Mouse (Mus musculus) CD4-positive, CD25-positive, alpha-beta regulatory T cell, adult 9 weeks (primary cell): Measurements from ENCODE around the gene Tbc1d2b. TPM values are rescaled to one million over a fixed set of nuclear protein-coding genes. Genes with fewer than 3 reads are reported as not detected.

ENCODE experiments used
- polyA plus RNA-seq: library from polyadenylated mRNA; unstranded; fragments of 100-300 nt; shearing (Covaris generic); gene quantifications from one replicate; pipeline ENCODE4 v1.2.1, GENCODE M21; 2017

The Tbc1d2b gene
- polyA plus RNA-seq = 14.9 TPM

GRCm38 (mm10) chr9:90270193-90270943 is at the start of gene Tbc1d2b:
Gene Tbc1d2b, minus strand, starts transcription at chr9:90270804.

GRCm38 (mm10) chr9:90162926-90163748 is 107.5 kb downstream of the Tbc1d2b start, which contains the start of gene Adamts7:
Gene Adamts7, plus strand, starts transcription at chr9:90163069.

Other genes starting within 250 kb of the Tbc1d2b start
- 3.8 TPM for gene Ctsh, start 216.7 kb downstream of the Tbc1d2b start, polyA plus RNA-seq
- 357 TPM for gene Morf4l1, start 156.0 kb downstream of the Tbc1d2b start, polyA plus RNA-seq
- 0.05 TPM for gene Adamts7, start 107.7 kb downstream of the Tbc1d2b start, polyA plus RNA-seq